Mouse (Mus musculus) CH12.LX (cell line): Measurements from ENCODE around the gene Kif17.

Source experiments
- CTCF ChIP-seq, 2 experiments: IDR thresholded peaks in 1 of 2; conservative IDR thresholded peaks in 1 of 2; 2 replicates each; pipeline ENCODE4 v1.5.1; 2011 to 2012; ENCODE audit warnings: low read depth in 2 of 2, low read length in 2 of 2, improper control_type of control experiment in 1 of 2, inconsistent platforms in 1 of 2, mild to moderate bottlenecking in 1 of 2, moderate library complexity in 1 of 2
- E2F4 ChIP-seq: IDR thresholded peaks from 2 replicates; pipeline ENCODE4 v1.6.1; 2011; ENCODE audit warnings: low read depth, low read length, improper control_type of control experiment; ENCODE audit not compliant: insufficient replicate concordance
- EP300 ChIP-seq: IDR thresholded peaks from 2 replicates; pipeline ENCODE4 v1.6.1; 2011; ENCODE audit warnings: low read length, improper control_type of control experiment
- POLR2A ChIP-seq: IDR thresholded peaks from 2 replicates; pipeline ENCODE4 v1.6.1; 2011; ENCODE audit warnings: low read depth, mild to moderate bottlenecking, improper control_type of control experiment, low read length
- RAD21 ChIP-seq: IDR thresholded peaks from 2 replicates; pipeline ENCODE4 v1.6.1; 2011; ENCODE audit warnings: low read depth, mild to moderate bottlenecking, low read length, improper control_type of control experiment, moderate library complexity
- USF1 ChIP-seq: IDR thresholded peaks from 2 replicates; pipeline ENCODE4 v1.6.1; 2014; ENCODE audit warnings: low read depth, mild to moderate bottlenecking, inconsistent platforms, low read length, improper control_type of control experiment

- no peak for TF ChIP-seq POLR2A
- TF ChIP-seq RAD21 = no peak
- no peak for TF ChIP-seq E2F4
- TF ChIP-seq USF1 = no peak
- TF ChIP-seq EP300 = no peak
- no peak for TF ChIP-seq CTCF (conservative IDR thresholded peaks at IDR 0.05 in 1 of 2, IDR thresholded peaks at IDR 0.05 in 1 of 2; ENCODE audit: low read depth in 2 of 2, low read length in 2 of 2)
These were observed 62.8 kb downstream of the Kif17 start for GRCm38 (mm10) chr4:138313021-138313420.
